19 mouse cellular contexts compared by ENCODE assay signal in genomic region chr3:95194721-95195135, GRCm38 (mm10). TPM values are rescaled to one million over a fixed set of nuclear protein-coding genes. Genes with fewer than 3 reads are reported as not detected.
DNase-seq lines count a peak whose midpoint lies in the region; ATAC-seq and TF ChIP-seq lines count a peak whose summit lies in the region.
"Had no signal": no experiment of that assay in that cellular context is flagged by ENCODE, and none has a peak within 500 bp of the region (broad histone marks: within the 10 kb centered on the region; RNA-seq: fewer than 3 reads in every experiment).

No protein-coding gene starts in this region.

- TF ChIP-seq CTCF in cerebellum, adult 2 months (IDR thresholded peaks at IDR 0.05; ENCODE audit: borderline replicate concordance, insufficient read depth, low read depth, low read length) = no peak

- no peak overlapping the region for H3K4me3 ChIP-seq in embryonic facial prominence, embryonic 13.5 days
- no peak overlapping the region for H3K4me3 ChIP-seq in embryonic facial prominence, embryonic 10.5 days
- no peak overlapping the region for H3K4me3 ChIP-seq in cerebellum, adult 2 months (replicated peaks; ENCODE audit: insufficient read depth, low read depth, low read length)
- H3K4me3 ChIP-seq in hindbrain, embryonic 10.5 days = no peak overlapping the region
- H3K4me3 ChIP-seq: forebrain, embryonic 15.5 days; heart, embryonic 13.5 days; hindbrain, embryonic 12.5 days; neural tube, embryonic 15.5 days had no signal

- no peak overlapping the region for H3K4me2 ChIP-seq in embryonic facial prominence, embryonic 13.5 days
- H3K4me2 ChIP-seq: forebrain, embryonic 15.5 days; heart, embryonic 13.5 days; hindbrain, embryonic 12.5 days; neural tube, embryonic 15.5 days had no signal

- peaks cover 76% of the 10 kb centered on the region for H3K36me3 ChIP-seq in embryonic facial prominence, embryonic 13.5 days
- peaks cover 95% of the 10 kb centered on the region for H3K36me3 ChIP-seq in embryonic facial prominence, embryonic 10.5 days (replicated peaks)
- peaks cover 92% of the 10 kb centered on the region for H3K36me3 ChIP-seq in hindbrain, embryonic 10.5 days

- peak overlapping the region; percentile 23; the same call in 1 of the 2 replicates for H3K27ac ChIP-seq in embryonic facial prominence, embryonic 13.5 days
- H3K27ac ChIP-seq in embryonic facial prominence, embryonic 10.5 days (replicated peaks) = no peak overlapping the region
- no peak overlapping the region for H3K27ac ChIP-seq in cerebellum, adult 2 months (ENCODE audit: insufficient read depth, low read length)
- H3K27ac ChIP-seq in hindbrain, embryonic 10.5 days = no peak overlapping the region
- H3K27ac ChIP-seq: forebrain, embryonic 15.5 days; heart, embryonic 13.5 days; hindbrain, embryonic 12.5 days; liver, embryonic 14.5 days; neural tube, embryonic 15.5 days had no signal

- TF ChIP-seq POLR2A in cerebellum, adult 2 months (IDR thresholded peaks at IDR 0.05; ENCODE audit: borderline replicate concordance, insufficient read depth, low read length) = no peak

- 71% methylated on average over 6 of the region's 6 CpGs for WGBS in embryonic facial prominence, embryonic 13.5 days
- 88% methylated on average over 6 of the region's 6 CpGs for WGBS in embryonic facial prominence, embryonic 10.5 days
- WGBS in cerebellum, adult 2 months = 12% methylated on average over 6 of the region's 6 CpGs
- WGBS in hindbrain, embryonic 10.5 days = 91% methylated on average over 6 of the region's 6 CpGs

- H3K9ac ChIP-seq in embryonic facial prominence, embryonic 13.5 days = no peak overlapping the region
- H3K9ac ChIP-seq: forebrain, embryonic 15.5 days; heart, embryonic 13.5 days; hindbrain, embryonic 12.5 days; liver, embryonic 14.5 days; neural tube, embryonic 15.5 days had no signal

- no peaks in the 10 kb centered on the region for H3K27me3 ChIP-seq in embryonic facial prominence, embryonic 13.5 days
- no peaks in the 10 kb centered on the region for H3K27me3 ChIP-seq in embryonic facial prominence, embryonic 10.5 days (replicated peaks; ENCODE audit: low read depth, poor library complexity, severe bottlenecking)
- H3K27me3 ChIP-seq in cerebellum, adult 2 months (ENCODE audit: control insufficient read depth, insufficient read depth, low read length) = no peaks in the 10 kb centered on the region
- no peaks in the 10 kb centered on the region for H3K27me3 ChIP-seq in hindbrain, embryonic 10.5 days (ENCODE audit: insufficient read depth, poor library complexity, severe bottlenecking)
- H3K27me3 ChIP-seq: forebrain, embryonic 15.5 days; heart, embryonic 13.5 days; hindbrain, embryonic 12.5 days; neural tube, embryonic 15.5 days had no signal

- H3K4me1 ChIP-seq in embryonic facial prominence, embryonic 13.5 days = peaks cover 4% of the 10 kb centered on the region; the same call in 1 of the 2 replicates
- H3K4me1 ChIP-seq in embryonic facial prominence, embryonic 10.5 days = no peaks in the 10 kb centered on the region
- peaks cover 10% of the 10 kb centered on the region for H3K4me1 ChIP-seq in cerebellum, adult 2 months (ENCODE audit: control insufficient read depth, insufficient read depth, low read length)
- H3K4me1 ChIP-seq in hindbrain, embryonic 10.5 days (replicated peaks) = no peaks in the 10 kb centered on the region
- H3K4me1 ChIP-seq: forebrain, embryonic 15.5 days; heart, embryonic 13.5 days; hindbrain, embryonic 12.5 days; neural tube, embryonic 15.5 days had no signal

- no peak for ATAC-seq in embryonic facial prominence, embryonic 13.5 days (ENCODE audit: insufficient number of reproducible peaks, insufficient read depth, low FRiP score, low TSS enrichment, low read depth)
- ATAC-seq: activated CD4-positive, CD25-positive, alpha-beta regulatory T cell, adult 4 months; forebrain, embryonic 15.5 days had no signal

- no peak for DNase-seq in embryonic facial prominence, embryonic 10.5 days (ENCODE audit: low spot score)
- peak; percentile 62 for DNase-seq in 3134 (ENCODE audit: extremely low read depth, insufficient read length, low spot score)
- peak; percentile 40 to 70 for DNase-seq in cerebellum, adult 2 months
- DNase-seq in fibroblast of lung, adult 2 months (ENCODE audit: low read depth) = peak; percentile 11
- DNase-seq in frontal cortex, postnatal 25 days (ENCODE audit: low spot score in 2 of 2) = no peak
- no peak for DNase-seq in hindbrain, embryonic 10.5 days (ENCODE audit: low spot score)
- DNase-seq in adrenal gland, adult 8-10 months = no peak
- DNase-seq: B cell, adult 2 months; gastrocnemius, postnatal 25 days had no signal

- no peaks in the 10 kb centered on the region for H3K9me3 ChIP-seq in embryonic facial prominence, embryonic 13.5 days
- H3K9me3 ChIP-seq in embryonic facial prominence, embryonic 10.5 days = no peaks in the 10 kb centered on the region
- no peaks in the 10 kb centered on the region for H3K9me3 ChIP-seq in hindbrain, embryonic 10.5 days
- H3K9me3 ChIP-seq: forebrain, embryonic 15.5 days; G1E; heart, embryonic 13.5 days; hindbrain, embryonic 12.5 days; neural tube, embryonic 15.5 days had no signal

RNA-seq across cellular contexts. Expression of gene Gabpb2, which starts 23.0 kb away (rescaled TPM):
- polyA plus RNA-seq in embryonic facial prominence, embryonic 13.5 days (2015; fragmentation: Nextera tagmentation; extraction: Ambion mirVana) = 13.9 and 14.2 TPM in 2 replicates
- polyA plus RNA-seq in embryonic facial prominence, embryonic 10.5 days (2016; fragmentation: Nextera tagmentation; extraction: Ambion mirVana) = 12.0 and 12.5 TPM in 2 replicates
- 30.6 and 34.0 TPM in 2 replicates for polyA plus RNA-seq in cerebellum, adult 2 months (2012; rRNA removed)
- 7.9 and 12.2 TPM in 2 replicates for polyA plus RNA-seq in hindbrain, embryonic 10.5 days (2016; fragmentation: Nextera tagmentation; extraction: Ambion mirVana)
- total RNA-seq in adrenal gland, adult 8-10 months (2022) = 10 to 100 TPM; 21.4 to 40.8 (median 28.2) TPM

RNA-seq across cellular contexts. Expression of gene Cdc42se1, which starts 33.8 kb away (rescaled TPM):
- polyA plus RNA-seq in embryonic facial prominence, embryonic 13.5 days (2015; fragmentation: Nextera tagmentation; extraction: Ambion mirVana) = 89.6 and 91.2 TPM in 2 replicates
- 91.1 and 91.2 TPM in 2 replicates for polyA plus RNA-seq in embryonic facial prominence, embryonic 10.5 days (2016; fragmentation: Nextera tagmentation; extraction: Ambion mirVana)
- 74.0 and 75.0 TPM in 2 replicates for polyA plus RNA-seq in cerebellum, adult 2 months (2012; rRNA removed)
- 99.6 and 111 TPM in 2 replicates for polyA plus RNA-seq in hindbrain, embryonic 10.5 days (2016; fragmentation: Nextera tagmentation; extraction: Ambion mirVana)
- total RNA-seq in adrenal gland, adult 8-10 months (2022) = 100 to 1,000 TPM in 2 of 4 experiments, 10 to 100 TPM in 2; 81.4 to 119 (median 97.4) TPM

RNA-seq across cellular contexts. Expression of gene Sema6c, which starts 34.5 kb away (rescaled TPM):
- 9.4 and 10.1 TPM in 2 replicates for polyA plus RNA-seq in embryonic facial prominence, embryonic 13.5 days (2015; fragmentation: Nextera tagmentation; extraction: Ambion mirVana)
- polyA plus RNA-seq in embryonic facial prominence, embryonic 10.5 days (2016; fragmentation: Nextera tagmentation; extraction: Ambion mirVana) = 6.8 and 9.2 TPM in 2 replicates
- 40.5 and 42.9 TPM in 2 replicates for polyA plus RNA-seq in cerebellum, adult 2 months (2012; rRNA removed)
- 9.9 and 24.3 TPM in 2 replicates for polyA plus RNA-seq in hindbrain, embryonic 10.5 days (2016; fragmentation: Nextera tagmentation; extraction: Ambion mirVana)
- total RNA-seq in adrenal gland, adult 8-10 months (2022) = 10 to 100 TPM in 2 of 4 experiments, 1 to 10 TPM in 2; 4.0 to 13.1 (median 8.0) TPM
- polyA plus RNA-seq: activated CD4-positive, CD25-positive, alpha-beta regulatory T cell, adult 4 months had no signal

RNA-seq across cellular contexts. Expression of gene Mllt11, which starts 37.2 kb away (rescaled TPM):
- 18.8 and 20.3 TPM in 2 replicates for polyA plus RNA-seq in embryonic facial prominence, embryonic 13.5 days (2015; fragmentation: Nextera tagmentation; extraction: Ambion mirVana)
- 29.9 and 35.2 TPM in 2 replicates for polyA plus RNA-seq in embryonic facial prominence, embryonic 10.5 days (2016; fragmentation: Nextera tagmentation; extraction: Ambion mirVana)
- 339 and 352 TPM in 2 replicates for polyA plus RNA-seq in cerebellum, adult 2 months (2012; rRNA removed)
- polyA plus RNA-seq in hindbrain, embryonic 10.5 days (2016; fragmentation: Nextera tagmentation; extraction: Ambion mirVana) = 45.8 and 95.9 TPM in 2 replicates
- 1 to 10 TPM; 6.6 to 7.1 (median 6.8) TPM for total RNA-seq in adrenal gland, adult 8-10 months (2022)

RNA-seq across cellular contexts. Expression of gene Gm128, which starts 46.7 kb away (rescaled TPM):
- 0.46 and 0.61 TPM in 2 replicates for polyA plus RNA-seq in embryonic facial prominence, embryonic 13.5 days (2015; fragmentation: Nextera tagmentation; extraction: Ambion mirVana)
- polyA plus RNA-seq in embryonic facial prominence, embryonic 10.5 days (2016; fragmentation: Nextera tagmentation; extraction: Ambion mirVana) = 0.38 and 0.45 TPM in 2 replicates
- 0.75 and 0.90 TPM in 2 replicates for polyA plus RNA-seq in cerebellum, adult 2 months (2012; rRNA removed)
- 0.17 and 0.22 TPM in 2 replicates for polyA plus RNA-seq in hindbrain, embryonic 10.5 days (2016; fragmentation: Nextera tagmentation; extraction: Ambion mirVana)
- total RNA-seq in adrenal gland, adult 8-10 months (2022) = under 1 TPM in 1 of 4 experiments, not detected in 3; 0.19 TPM
- total RNA-seq: G1E; gastrocnemius, postnatal 25 days; left cerebral cortex, postnatal 14 days had no signal
- polyA plus RNA-seq: embryonic facial prominence, embryonic 11.5 days; G1E had no signal

Comparison
In these comparisons a context has a peak if more than half of its experiments do, and no peak if none do; other contexts are left out.
1. DNase-seq: peak in 3134 (single experiment), cerebellum, adult 2 months (2 of 2) and fibroblast of lung, adult 2 months (single experiment); none in embryonic facial prominence, embryonic 10.5 days (single experiment), frontal cortex, postnatal 25 days (0 of 2), hindbrain, embryonic 10.5 days (single experiment) and adrenal gland, adult 8-10 months (single experiment).